Mouse (Mus musculus) skeletal muscle tissue, adult 2 months (tissue): ENCODE measurements around the gene Exoc3.
A peak's percentile ranks its signal among the peaks of the same experiment; 100 is the strongest.

Experiments used
- DNase-seq: peaks from one replicate; pipeline ENCODE4 v3.0.0-alpha.2; 2012; ENCODE audit warnings: low read depth, low spot score

Gene Exoc3

GRCm38 (mm10) chr13:74208317-74208985, at the start of gene Exoc3:
Gene Exoc3, minus strand, starts transcription at chr13:74208732.
- DNase-seq: peak; percentile 83

DNA sequence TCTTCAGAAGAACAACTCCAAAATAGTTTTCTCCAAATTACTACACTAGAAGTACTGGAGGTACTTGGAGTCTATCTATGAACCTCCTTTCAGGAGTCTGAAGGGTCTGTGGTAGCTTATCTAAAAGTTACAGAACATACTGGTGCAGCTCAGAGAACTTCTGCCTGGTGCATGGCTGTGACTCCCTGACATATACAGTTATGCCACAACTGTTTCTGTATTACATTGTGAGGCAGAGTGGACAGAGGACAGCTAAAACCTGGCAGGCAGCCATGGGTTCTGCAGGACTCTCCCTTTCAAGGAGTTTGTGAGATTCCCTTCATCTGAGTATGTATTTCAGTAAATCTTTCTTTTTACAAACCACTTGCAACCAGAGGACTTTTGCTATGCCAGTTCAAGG, 38.0 kb upstream of the Exoc3 start:
- DNase-seq: no peak

- no peak for DNase-seq
Observed at GRCm38 (mm10) chr13:74245899-74246231, 37.3 kb upstream of the Exoc3 start.

- DNase-seq: peak; percentile 58
Observed at GRCm38 (mm10) chr13:74245214-74245898, 36.8 kb upstream of the Exoc3 start.

DNA sequence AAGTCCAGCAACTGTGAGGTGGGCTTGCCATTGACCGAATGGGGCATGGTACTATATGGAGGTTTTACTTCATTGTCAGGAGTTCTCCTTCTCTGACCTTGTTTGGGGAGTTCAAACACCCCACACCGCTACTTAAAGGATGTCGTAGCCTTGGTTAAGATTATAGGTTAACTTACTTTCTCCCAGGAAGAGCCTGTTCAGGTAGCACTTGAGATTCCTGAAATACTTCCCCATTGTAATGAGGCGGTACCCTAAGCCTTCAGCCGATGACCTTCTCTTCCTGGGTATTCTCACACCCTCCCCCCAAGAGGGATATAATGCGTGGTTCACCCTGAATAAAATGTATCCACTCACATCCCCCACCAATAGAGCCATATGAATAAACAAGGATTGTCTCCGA, 29.0 kb upstream of the Exoc3 start:
- no peak for DNase-seq

DNA sequence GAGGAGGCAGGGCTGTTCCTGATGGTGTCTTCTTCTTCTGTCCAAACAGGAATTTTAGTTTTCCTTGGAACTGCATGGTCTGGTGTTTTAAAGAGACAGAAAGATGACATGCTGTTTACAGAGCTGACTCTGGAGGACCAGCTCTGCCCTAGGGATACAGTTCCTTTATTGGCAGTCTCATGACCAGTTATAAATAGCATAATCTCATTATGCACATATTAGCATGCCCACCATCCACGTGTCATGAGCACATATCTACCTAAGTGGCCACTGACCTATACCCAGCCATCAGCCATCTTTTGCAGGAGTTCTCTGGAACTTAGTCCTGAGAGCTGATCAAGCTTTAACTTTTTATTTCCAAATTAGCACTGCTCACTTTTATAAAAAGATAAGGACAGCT, 12.1 kb upstream of the Exoc3 start:
- no peak for DNase-seq

- DNase-seq: no peak
Observed at GRCm38 (mm10) chr13:74218441-74218840, 9.9 kb upstream of the Exoc3 start.

DNA sequence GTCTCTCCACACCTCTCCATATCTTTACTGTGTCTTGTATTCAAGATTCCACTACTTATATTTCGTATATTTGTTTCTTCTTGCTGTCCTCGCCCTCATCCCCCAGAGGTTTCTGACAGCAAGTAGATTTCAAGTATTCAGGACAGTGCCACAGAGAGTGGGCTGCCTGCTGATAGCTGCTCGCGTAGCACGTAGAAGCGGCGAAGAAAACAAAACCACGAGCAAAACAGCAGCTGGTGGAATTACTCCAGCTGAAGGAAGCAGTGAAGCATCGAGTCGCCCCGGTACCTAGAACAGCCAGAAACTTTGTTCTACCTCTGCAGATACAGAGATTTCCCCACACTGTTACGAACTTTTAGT, 434 bp upstream of the Exoc3 start:
- peak; percentile 3 for DNase-seq

GRCm38 (mm10) chr13:74196451-74196850, 12.1 kb downstream of the Exoc3 start:
- DNase-seq: no peak

GRCm38 (mm10) chr13:74192613-74193012, 15.9 kb downstream of the Exoc3 start:
- DNase-seq: no peak

GRCm38 (mm10) chr13:74183011-74183695, 25.4 kb downstream of the Exoc3 start:
- no peak for DNase-seq

DNA sequence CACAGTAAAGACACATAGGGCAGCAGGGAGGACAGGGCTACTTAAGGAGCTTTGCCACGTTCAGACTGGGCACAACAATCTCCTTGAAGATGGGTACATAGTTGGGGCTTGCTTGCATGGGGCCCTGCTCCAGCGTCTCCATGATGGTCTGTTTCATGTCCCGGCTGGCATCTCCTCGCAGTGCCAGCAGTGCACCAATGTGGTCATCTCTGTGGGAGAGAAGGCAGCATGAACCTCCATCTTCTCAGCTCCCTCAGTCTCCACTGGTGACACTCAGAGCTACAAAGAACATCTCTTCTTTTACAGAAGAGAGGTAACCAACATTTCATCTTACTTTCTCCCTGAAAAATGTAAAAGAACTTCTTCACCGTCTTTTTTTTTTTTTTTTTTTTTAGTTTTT, 36.5 kb downstream of the Exoc3 start:
- no peak for DNase-seq

- DNase-seq: no peak
Observed at GRCm38 (mm10) chr13:74169446-74170164, 38.9 kb downstream of the Exoc3 start.

DNA sequence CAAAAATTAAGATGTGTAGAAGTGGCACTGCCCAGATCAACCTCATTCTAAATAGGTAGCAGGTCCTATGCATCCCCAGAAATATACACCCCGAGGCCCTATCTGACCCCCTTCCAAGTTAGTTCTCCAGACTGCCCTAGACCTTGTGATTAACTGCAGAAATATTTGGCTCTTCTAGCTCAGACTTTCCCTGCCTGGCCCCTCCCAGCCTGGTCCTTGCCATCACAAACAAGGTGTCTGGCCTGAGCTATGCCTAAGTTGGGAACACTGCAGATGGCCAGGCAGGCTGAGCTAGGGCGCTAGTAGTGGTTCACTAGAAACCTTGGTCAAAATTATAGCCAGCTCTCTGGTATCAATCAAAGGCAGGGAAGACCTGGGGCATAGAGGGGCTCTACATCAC, 41.0 kb downstream of the Exoc3 start:
- no peak for DNase-seq

GRCm38 (mm10) chr13:74167057-74167413, 41.5 kb downstream of the Exoc3 start:
- no peak for DNase-seq

DNA sequence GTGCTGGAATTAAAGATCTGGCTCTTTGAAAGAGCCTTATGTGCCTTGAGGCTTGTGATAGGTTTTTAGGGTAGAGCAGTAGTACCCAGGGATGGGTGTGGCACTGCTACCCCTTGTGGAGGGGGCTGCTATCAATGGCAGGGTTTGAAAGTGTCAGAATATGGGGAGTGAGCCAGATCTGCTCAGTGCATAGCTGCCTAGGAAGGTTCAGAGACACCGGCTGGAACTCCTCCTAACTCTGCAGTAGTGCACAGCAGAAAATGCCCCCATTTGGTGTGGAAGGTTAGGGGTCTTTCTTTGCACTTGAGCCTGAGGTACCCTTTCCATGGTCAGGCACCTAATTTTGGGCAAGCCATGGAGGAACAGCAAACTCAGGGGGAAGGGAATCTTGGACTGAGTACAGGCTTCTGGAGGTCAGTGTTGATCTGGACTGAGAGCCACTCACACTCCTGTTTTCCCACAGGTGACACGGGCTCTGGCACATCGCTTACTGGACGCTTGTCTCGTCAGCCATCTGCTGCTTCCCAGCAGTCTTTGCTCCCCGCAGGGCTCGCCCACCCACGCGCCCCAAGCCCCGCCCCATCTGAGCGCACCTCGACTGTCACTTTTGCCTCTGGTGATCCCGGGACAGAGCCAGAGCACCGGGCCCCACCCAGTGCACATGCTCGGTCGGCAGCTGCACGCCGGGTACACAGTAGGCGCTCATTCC, 42.0 kb downstream of the Exoc3 start:
- no peak for DNase-seq

- no peak for DNase-seq
Observed at GRCm38 (mm10) chr13:74147327-74147726, 61.2 kb downstream of the Exoc3 start.

GRCm38 (mm10) chr13:74145983-74146622, 62.4 kb downstream of the Exoc3 start:
- DNase-seq: no peak

GRCm38 (mm10) chr13:74144120-74144884, 64.2 kb downstream of the Exoc3 start:
- no peak for DNase-seq

- no peak for DNase-seq
Observed at GRCm38 (mm10) chr13:74143282-74143681, 65.2 kb downstream of the Exoc3 start.

- DNase-seq: no peak
Observed at GRCm38 (mm10) chr13:74140793-74141192, 67.7 kb downstream of the Exoc3 start.
